Mouse (Mus musculus) lung, postnatal 0 days (tissue): ENCODE results near the gene Dmpk.

Experiments
- CTCF ChIP-seq: IDR thresholded peaks from 2 replicates; pipeline ENCODE4 v1.5.1; 2016; ENCODE audit warnings: antibody characterized with exemption, mild to moderate bottlenecking
- EP300 ChIP-seq: IDR thresholded peaks from 2 replicates; pipeline ENCODE4 v1.6.1; 2016; ENCODE audit warnings: antibody characterized with exemption, mild to moderate bottlenecking, control low read depth

DNA sequence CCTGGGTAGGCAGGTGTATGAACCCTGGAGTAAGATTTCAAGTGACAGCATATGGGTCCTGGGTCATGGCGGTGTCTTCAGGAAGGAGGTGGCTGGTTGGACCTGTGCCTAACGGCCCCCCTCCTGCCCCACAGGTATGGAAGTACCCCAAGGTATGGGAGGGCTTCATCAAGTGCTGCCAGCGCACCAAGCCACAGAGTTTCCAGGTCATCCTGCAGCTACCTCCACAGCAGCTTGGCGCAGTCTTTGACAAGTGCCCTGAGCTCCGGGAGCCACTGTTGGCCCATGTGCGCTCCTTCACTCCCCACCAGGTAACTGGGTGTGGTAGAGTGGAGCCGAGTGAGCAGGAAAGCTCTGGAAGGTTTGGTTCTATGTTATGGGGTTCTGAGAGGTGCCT, 30.5 kb upstream of the Dmpk start:
- TF ChIP-seq CTCF (no peak), EP300 (no peak)
